Mouse (Mus musculus) lung, embryonic 14.5 days (tissue): ENCODE results near the gene Rspo3. TPM values are rescaled to one million over a fixed set of nuclear protein-coding genes. Genes with fewer than 3 reads are reported as not detected.

ENCODE experiments used
- ATAC-seq: fragments of 200-750 bp; cut with Nextera tagmentation; 2 replicates; pipeline ENCODE4 v1.8.0; 2017; ENCODE audit warnings: mild to moderate bottlenecking, moderate TSS enrichment, moderate library complexity; ENCODE audit not compliant: insufficient read depth
- DNase-seq: peaks from one replicate; pipeline ENCODE4 v3.0.0-alpha.2; 2015
- H3K27ac ChIP-seq: fragments of 300-500 bp; sonication (generic); 2 replicates; pipeline ENCODE4 v1.5.1; 2014; ENCODE audit warnings: low read depth, mild to moderate bottlenecking, moderate library complexity
- H3K27me3 ChIP-seq: fragments of 300-500 bp; sonication (generic); 2 replicates; pipeline ENCODE4 v1.6.1; 2014; ENCODE audit warnings: low read length, control low read depth; ENCODE audit not compliant: insufficient read depth
- H3K36me3 ChIP-seq: fragments of 300-500 bp; sonication (generic); 2 replicates; pipeline ENCODE4 v1.6.1; 2014; ENCODE audit warnings: control low read depth; ENCODE audit not compliant: insufficient read depth
- H3K4me1 ChIP-seq: fragments of 300-500 bp; sonication (generic); 2 replicates; pipeline ENCODE4 v1.6.1; 2014; ENCODE audit warnings: antibody characterized with exemption, control low read depth; ENCODE audit not compliant: insufficient read depth
- H3K4me2 ChIP-seq: fragments of 300-500 bp; sonication (generic); 2 replicates; pipeline ENCODE4 v1.6.1; 2014; ENCODE audit warnings: mild to moderate bottlenecking
- H3K4me3 ChIP-seq: fragments of 300-500 bp; sonication (generic); 2 replicates; pipeline ENCODE4 v1.5.1; 2014; ENCODE audit warnings: low read depth, low read length
- H3K9ac ChIP-seq: fragments of 300-500 bp; sonication (generic); 2 replicates; pipeline ENCODE4 v1.6.1; 2014
- H3K9me3 ChIP-seq: fragments of 300-500 bp; sonication (generic); 2 replicates; pipeline ENCODE4 v1.6.1; 2016; ENCODE audit warnings: low read depth, low read length, control low read depth
- CTCF ChIP-seq: IDR thresholded peaks from 2 replicates; pipeline ENCODE4 v1.5.1; 2016; ENCODE audit warnings: antibody characterized with exemption, low read depth
- WGBS: fragments of 180-500 bp; shearing (Covaris S2); extraction: QIAGEN DNeasy Blood & Tissue Kit; methylation state at CpG from one replicate; pipeline ENCODE4 v1.1.7; 2014; 5-methylcytosine and 5-hydroxymethylcytosine counted together
- polyA plus RNA-seq: library from polyadenylated mRNA; unstranded; fragments of >200 nt; fragmentation: Nextera tagmentation; extraction: Ambion mirVana; gene quantifications from 2 replicates; pipeline ENCODE4 v1.2.1, GENCODE M21; 2014

Rspo3 gene
- polyA plus RNA-seq, 1 experiment from 2014 or later = 1.4 TPM

GRCm38 (mm10) chr10:29538791-29539190 is 3.1 kb upstream of the Rspo3 start:
- Histone ChIP-seq H3K4me1 (peaks cover 2% of the 10 kb centered on the region; the same call in 1 of the 2 replicates), H3K36me3 (no peaks in the 10 kb centered on the region), H3K9me3 (no peaks in the 10 kb centered on the region), H3K27me3 (peaks cover 13% of the 10 kb centered on the region), H3K4me2 (no peak overlapping the region), H3K9ac (no peak overlapping the region), H3K27ac (no peak overlapping the region), H3K4me3 (no peak overlapping the region)
- 64% methylated on average over 2 of the region's 2 CpGs for WGBS
- ATAC-seq = no peak
- no peak for DNase-seq
- TF ChIP-seq CTCF = no peak

GRCm38 (mm10) chr10:29534830-29535227 is 838 bp downstream of the Rspo3 start:
- Histone ChIP-seq H3K4me2 (peak overlapping the region; percentile 92), H3K4me3 (peak overlapping the region; percentile 52), H3K9ac (no peak overlapping the region), H3K27ac (no peak overlapping the region), H3K36me3 (no peaks in the 10 kb centered on the region), H3K4me1 (peaks cover 2% of the 10 kb centered on the region; the same call in 1 of the 2 replicates), H3K9me3 (no peaks in the 10 kb centered on the region), H3K27me3 (peaks cover 23% of the 10 kb centered on the region)
- TF ChIP-seq CTCF = no peak
- DNase-seq (peak; percentile 10), ATAC-seq (no peak)
- 0% methylated on average over 7 of the region's 7 CpGs for WGBS

GRCm38 (mm10) chr10:29533846-29534829 is 1.5 kb downstream of the Rspo3 start:
- Histone ChIP-seq H3K36me3 (no peaks in the 10 kb centered on the region), H3K4me3 (peak overlapping the region; percentile 52), H3K4me1 (peaks cover 2% of the 10 kb centered on the region; the same call in 1 of the 2 replicates), H3K27ac (no peak overlapping the region), H3K27me3 (peaks cover 23% of the 10 kb centered on the region), H3K9me3 (no peaks in the 10 kb centered on the region), H3K4me2 (peak overlapping the region; percentile 92), H3K9ac (no peak overlapping the region)
- DNase-seq = peak; percentile 8
- WGBS = 2% methylated on average over 24 of the region's 24 CpGs
- ATAC-seq = peak; percentile 5; the same call in 1 of the 2 replicates
- no peak for TF ChIP-seq CTCF

- Histone ChIP-seq H3K27ac (no peak overlapping the region), H3K4me2 (peak overlapping the region; percentile 92), H3K4me1 (peaks cover 2% of the 10 kb centered on the region; the same call in 1 of the 2 replicates), H3K36me3 (no peaks in the 10 kb centered on the region), H3K9ac (no peak overlapping the region), H3K27me3 (peaks cover 23% of the 10 kb centered on the region), H3K4me3 (peak overlapping the region; percentile 52), H3K9me3 (no peaks in the 10 kb centered on the region)
- peak; percentile 93 for DNase-seq
- 1% methylated on average over 30 of the region's 30 CpGs for WGBS
- TF ChIP-seq CTCF = peak; percentile 82
- ATAC-seq = peak; percentile 50
These were observed 2.6 kb downstream of the Rspo3 start for GRCm38 (mm10) chr10:29532821-29533715.

GRCm38 (mm10) chr10:29513563-29513962 is 22.1 kb downstream of the Rspo3 start:
- H3K36me3 ChIP-seq = no peaks in the 10 kb centered on the region
- no peaks in the 10 kb centered on the region for H3K9me3 ChIP-seq
- H3K4me3 ChIP-seq = no peak overlapping the region
- H3K4me2 ChIP-seq = no peak overlapping the region
- H3K27me3 ChIP-seq = no peaks in the 10 kb centered on the region
- no peak overlapping the region for H3K9ac ChIP-seq
- TF ChIP-seq CTCF = no peak
- no peak for DNase-seq
- no peaks in the 10 kb centered on the region for H3K4me1 ChIP-seq
- no peak overlapping the region for H3K27ac ChIP-seq
- no peak for ATAC-seq
- WGBS = 89% methylated on average over 1 of the region's 1 CpGs

GRCm38 (mm10) chr10:29508167-29508566 is 27.5 kb downstream of the Rspo3 start:
- H3K4me1 ChIP-seq = no peaks in the 10 kb centered on the region
- H3K4me3 ChIP-seq = no peak overlapping the region
- H3K36me3 ChIP-seq = no peaks in the 10 kb centered on the region
- DNase-seq = peak; percentile 42
- H3K4me2 ChIP-seq = no peak overlapping the region
- no peak for TF ChIP-seq CTCF
- no peak overlapping the region for H3K27ac ChIP-seq
- H3K27me3 ChIP-seq = no peaks in the 10 kb centered on the region
- H3K9ac ChIP-seq = no peak overlapping the region
- WGBS = 53% methylated on average over 2 of the region's 2 CpGs
- H3K9me3 ChIP-seq = no peaks in the 10 kb centered on the region
- no peak; the same call in 1 of the 2 replicates for ATAC-seq
